Mouse (Mus musculus) megakaryocyte-erythroid progenitor cell, adult 5-6 weeks (primary cell): Measurements from ENCODE around the gene Acpp. TPM values are rescaled to one million over a fixed set of nuclear protein-coding genes. Genes with fewer than 3 reads are reported as not detected.

ENCODE experiments used
- ATAC-seq: replicated peaks from 2 replicates; pipeline ENCODE4 v1.8.0; 2016; ENCODE audit warnings: mild to moderate bottlenecking, inconsistent platforms; ENCODE audit not compliant: severe bottlenecking, poor library complexity, low FRiP score, low TSS enrichment
- total RNA-seq, 2 experiments: library from RNA; stranded (forward) in 1 of 2; stranded (reverse) in 1 of 2; fragments of 200-1000, 215-1000 nt in 1 of 2; fragments of >200 nt in 1 of 2; fragmentation: Nextera tagmentation in 1 of 2; gene quantifications; 2 replicates each; pipeline ENCODE4 v1.2.3; 2014 to 2017

The Acpp gene
- total RNA-seq, 2 experiments from 2014 or later: 1.7 to 5.5 TPM

- ATAC-seq: no peak
Measured at GRCm38 (mm10) chr9:104260306-104260705, 77.2 kb downstream of the Acpp start.

GRCm38 (mm10) chr9:104256085-104256484 is 81.5 kb downstream of the Acpp start:
- no peak for ATAC-seq

- ATAC-seq: peak; percentile 60
Measured at GRCm38 (mm10) chr9:104254408-104255180, 83.0 kb downstream of the Acpp start.

GRCm38 (mm10) chr9:104252637-104253036 is 84.9 kb downstream of the Acpp start:
- ATAC-seq: no peak

GRCm38 (mm10) chr9:104251687-104252086 is 85.9 kb downstream of the Acpp start:
- ATAC-seq: no peak

GRCm38 (mm10) chr9:104251111-104251510 is 86.4 kb downstream of the Acpp start:
- no peak for ATAC-seq

GRCm38 (mm10) chr9:104247307-104247987 is 90.1 kb downstream of the Acpp start:
- no peak for ATAC-seq

GRCm38 (mm10) chr9:104243799-104244466 is 93.6 kb downstream of the Acpp start:
- ATAC-seq: no peak

GRCm38 (mm10) chr9:104240146-104240545 is 97.4 kb downstream of the Acpp start:
- ATAC-seq: no peak

- no peak for ATAC-seq
Measured at GRCm38 (mm10) chr9:104239076-104239475, 98.5 kb downstream of the Acpp start.

Other genes starting within 250 kb of the Acpp start
- gene Ackr4, start 210.8 kb downstream of the Acpp start, total RNA-seq (2014; fragmentation: Nextera tagmentation): not detected in 2 replicates
- 0.09 TPM in 1 of 2 replicates, not detected in the other for gene Ackr4, start 210.8 kb downstream of the Acpp start, total RNA-seq (2017)
- gene Dnajc13, start 74.8 kb downstream of the Acpp start, total RNA-seq (2014; fragmentation: Nextera tagmentation): 56.7 and 63.6 TPM in 2 replicates
- 32.7 and 51.7 TPM in 2 replicates for gene Dnajc13, start 74.8 kb downstream of the Acpp start, total RNA-seq (2017)
- gene Cpne4, start 209.5 kb upstream of the Acpp start, total RNA-seq (2014; fragmentation: Nextera tagmentation): not detected in 2 replicates
- gene Cpne4, start 209.5 kb upstream of the Acpp start, total RNA-seq (2017): not detected in 2 replicates